Mouse (Mus musculus) thymus, adult 2 months (tissue): ENCODE measurements around the gene Mcm2.

Source experiments
- CTCF ChIP-seq: fragments of 200-500 bp; IDR thresholded peaks from 2 replicates; pipeline ENCODE4 v1.5.1; 2012; ENCODE audit warnings: mild to moderate bottlenecking, control low read depth, low read length, moderate library complexity, borderline replicate concordance; ENCODE audit not compliant: control insufficient read depth, poor library complexity, insufficient read depth; ENCODE audit errors: extremely low read depth
- POLR2A ChIP-seq: fragments of 200-500 bp; IDR thresholded peaks from 2 replicates; pipeline ENCODE4 v1.6.1; 2012; ENCODE audit warnings: mild to moderate bottlenecking, low read length, control low read depth, moderate library complexity; ENCODE audit not compliant: control insufficient read depth, poor library complexity, insufficient read depth; ENCODE audit errors: extremely low read depth

GRCm38 (mm10) chr6:88899628-88900027, 1.0 kb upstream of the Mcm2 start:
- TF ChIP-seq CTCF, result no peak
- TF ChIP-seq POLR2A, result no peak
